In genomic region chr10:81016645-81017044, GRCm38 (mm10) we compare ENCODE assay signal across 9 mouse cellular contexts. TPM values are rescaled to one million over a fixed set of nuclear protein-coding genes. Genes with fewer than 3 reads are reported as not detected.
DNase-seq lines count a peak whose midpoint lies in the region; ATAC-seq and TF ChIP-seq lines count a peak whose summit lies in the region.
"Had no signal": no experiment of that assay in that cellular context is flagged by ENCODE, and none has a peak within 500 bp of the region (broad histone marks: within the 10 kb centered on the region; RNA-seq: fewer than 3 reads in every experiment).

No protein-coding gene starts in this region.

- no peak overlapping the region for H3K4me3 ChIP-seq in heart, embryonic 11.5 days (ENCODE audit: low read depth, low read length)
- H3K4me3 ChIP-seq in testis, adult 2 months (ENCODE audit: control insufficient read depth, low read depth, low read length) = no peak overlapping the region
- H3K4me3 ChIP-seq: hindbrain, embryonic 15.5 days had no signal

- no peak for ATAC-seq in heart, embryonic 11.5 days (replicated peaks; ENCODE audit: insufficient number of reproducible peaks, low FRiP score, low TSS enrichment)

- WGBS in heart, embryonic 11.5 days (ENCODE audit: insufficient replicate concordance) = 5% methylated on average over 7 of the region's 7 CpGs

- H3K9ac ChIP-seq in heart, embryonic 11.5 days (ENCODE audit: low read depth, low read length) = no peak overlapping the region
- H3K9ac ChIP-seq: hindbrain, embryonic 15.5 days had no signal

- no peak overlapping the region for H3K4me2 ChIP-seq in heart, embryonic 11.5 days
- H3K4me2 ChIP-seq: hindbrain, embryonic 15.5 days had no signal

- peak; percentile 52 to 74 for DNase-seq in heart, adult 18-20 months
- no peak for DNase-seq in testis, postnatal 14 days (ENCODE audit: low spot score)
- DNase-seq in cerebellum, adult 8-10 months = peak; percentile 79
- DNase-seq in kidney, adult 8-10 months = peak; percentile 37 to 72
- peak; percentile 62 for DNase-seq in mesoderm, embryonic 11.5 days (ENCODE audit: low read depth, low spot score)
- no peak for DNase-seq in yolk sac, embryonic 10.5 days (ENCODE audit: low spot score)

- H3K9me3 ChIP-seq in heart, embryonic 11.5 days (replicated peaks; ENCODE audit: control insufficient read depth, low read length) = no peaks in the 10 kb centered on the region
- H3K9me3 ChIP-seq: hindbrain, embryonic 15.5 days had no signal

- no peak for TF ChIP-seq POLR2A in testis, adult 2 months (IDR thresholded peaks at IDR 0.05; ENCODE audit: control insufficient read depth, low read depth, low read length)

- H3K27me3 ChIP-seq in heart, embryonic 11.5 days (ENCODE audit: control insufficient read depth, insufficient read depth, low read length) = peaks cover 17% of the 10 kb centered on the region
- H3K27me3 ChIP-seq in testis, adult 2 months (ENCODE audit: control insufficient read depth, insufficient read depth, low read length) = no peaks in the 10 kb centered on the region
- H3K27me3 ChIP-seq: hindbrain, embryonic 15.5 days had no signal

- TF ChIP-seq CTCF in testis, adult 2 months (IDR thresholded peaks at IDR 0.05; ENCODE audit: control insufficient read depth, insufficient read depth, insufficient replicate concordance, low read depth, low read length) = peak; percentile 71; the same call in 1 of the 2 replicates

- H3K4me1 ChIP-seq in heart, embryonic 11.5 days (ENCODE audit: control insufficient read depth, insufficient read depth, low read length) = no peaks in the 10 kb centered on the region
- peaks cover 17% of the 10 kb centered on the region for H3K4me1 ChIP-seq in testis, adult 2 months (ENCODE audit: control insufficient read depth, insufficient read depth, low read length)

- H3K27ac ChIP-seq in heart, embryonic 11.5 days (ENCODE audit: low read depth, low read length) = no peak overlapping the region
- H3K27ac ChIP-seq in testis, adult 2 months (ENCODE audit: control insufficient read depth, insufficient read depth, low read depth, low read length) = no peak overlapping the region
- H3K27ac ChIP-seq: hindbrain, embryonic 15.5 days had no signal

- H3K36me3 ChIP-seq in heart, embryonic 11.5 days (ENCODE audit: control insufficient read depth, insufficient read depth, low read length) = no peaks in the 10 kb centered on the region
- no peaks in the 10 kb centered on the region for H3K36me3 ChIP-seq in testis, adult 2 months (ENCODE audit: control insufficient read depth, insufficient read depth, low read length)
- H3K36me3 ChIP-seq: hindbrain, embryonic 15.5 days had no signal

RNA-seq across cellular contexts. Expression of gene Gng7, which starts 1.9 kb away (rescaled TPM):
- 1 to 10 TPM in 1 of 2 experiments, under 1 TPM in 1; 0.82 to 1.3 TPM for total RNA-seq in heart, adult 18-20 months (2021)
- 1.4 TPM in 2 replicates for polyA plus RNA-seq in heart, embryonic 11.5 days (2014; fragmentation: Nextera tagmentation; extraction: Ambion mirVana)
- 1.0 and 1.6 TPM in 2 replicates for polyA plus RNA-seq in testis, adult 2 months (2012; rRNA removed)

RNA-seq across cellular contexts. Expression of gene Diras1, which starts 8.8 kb away (rescaled TPM):
- total RNA-seq in heart, adult 18-20 months (2021) = not detected
- 0.13 TPM in 1 of 2 replicates, not detected in the other for polyA plus RNA-seq in heart, embryonic 11.5 days (2014; fragmentation: Nextera tagmentation; extraction: Ambion mirVana)
- 0.95 and 1.4 TPM in 2 replicates for polyA plus RNA-seq in testis, adult 2 months (2012; rRNA removed)

RNA-seq across cellular contexts. Expression of gene Slc39a3, which starts 20.6 kb away (rescaled TPM):
- total RNA-seq in heart, adult 18-20 months (2021) = 10 to 100 TPM; 12.8 to 14.2 TPM
- 3.9 and 4.1 TPM in 2 replicates for polyA plus RNA-seq in heart, embryonic 11.5 days (2014; fragmentation: Nextera tagmentation; extraction: Ambion mirVana)
- 39.6 and 46.3 TPM in 2 replicates for polyA plus RNA-seq in testis, adult 2 months (2012; rRNA removed)

RNA-seq across cellular contexts. Expression of gene Sgta, which starts 43.3 kb away (rescaled TPM):
- 100 to 1,000 TPM in 1 of 2 experiments, 10 to 100 TPM in 1; 99.5 to 102 TPM for total RNA-seq in heart, adult 18-20 months (2021)
- 130 and 159 TPM in 2 replicates for polyA plus RNA-seq in heart, embryonic 11.5 days (2014; fragmentation: Nextera tagmentation; extraction: Ambion mirVana)
- polyA plus RNA-seq in testis, adult 2 months (2012; rRNA removed) = 203 and 224 TPM in 2 replicates

RNA-seq across cellular contexts. Expression of gene Thop1, which starts 53.2 kb away (rescaled TPM):
- total RNA-seq in heart, adult 18-20 months (2021) = 10 to 100 TPM; 12.8 to 14.8 TPM
- 30.9 and 31.1 TPM in 2 replicates for polyA plus RNA-seq in heart, embryonic 11.5 days (2014; fragmentation: Nextera tagmentation; extraction: Ambion mirVana)
- 318 and 378 TPM in 2 replicates for polyA plus RNA-seq in testis, adult 2 months (2012; rRNA removed)

Comparison
In these comparisons a context has a peak if more than half of its experiments do, and no peak if none do; other contexts are left out.
1. DNase-seq: peak in heart, adult 18-20 months (2 of 2), cerebellum, adult 8-10 months (single experiment), kidney, adult 8-10 months (2 of 2) and mesoderm, embryonic 11.5 days (single experiment); none in testis, postnatal 14 days (single experiment) and yolk sac, embryonic 10.5 days (single experiment).